Mouse (Mus musculus) subcutaneous adipose tissue, adult 2 months (tissue): ENCODE results near the gene Gm29609. TPM values are rescaled to one million over a fixed set of nuclear protein-coding genes. Genes with fewer than 3 reads are reported as not detected.

ENCODE experiments used
- polyA plus RNA-seq: library from polyadenylated mRNA; depleted of rRNA; stranded (reverse); fragments of >200 nt; gene quantifications from 2 replicates; pipeline ENCODE4 v1.2.3, GENCODE M21; 2012; ENCODE audit warnings: low replicate concordance; rRNA removed

The Gm29609 gene
- 4.4 and 5.4 TPM in 2 replicates for polyA plus RNA-seq

DNA sequence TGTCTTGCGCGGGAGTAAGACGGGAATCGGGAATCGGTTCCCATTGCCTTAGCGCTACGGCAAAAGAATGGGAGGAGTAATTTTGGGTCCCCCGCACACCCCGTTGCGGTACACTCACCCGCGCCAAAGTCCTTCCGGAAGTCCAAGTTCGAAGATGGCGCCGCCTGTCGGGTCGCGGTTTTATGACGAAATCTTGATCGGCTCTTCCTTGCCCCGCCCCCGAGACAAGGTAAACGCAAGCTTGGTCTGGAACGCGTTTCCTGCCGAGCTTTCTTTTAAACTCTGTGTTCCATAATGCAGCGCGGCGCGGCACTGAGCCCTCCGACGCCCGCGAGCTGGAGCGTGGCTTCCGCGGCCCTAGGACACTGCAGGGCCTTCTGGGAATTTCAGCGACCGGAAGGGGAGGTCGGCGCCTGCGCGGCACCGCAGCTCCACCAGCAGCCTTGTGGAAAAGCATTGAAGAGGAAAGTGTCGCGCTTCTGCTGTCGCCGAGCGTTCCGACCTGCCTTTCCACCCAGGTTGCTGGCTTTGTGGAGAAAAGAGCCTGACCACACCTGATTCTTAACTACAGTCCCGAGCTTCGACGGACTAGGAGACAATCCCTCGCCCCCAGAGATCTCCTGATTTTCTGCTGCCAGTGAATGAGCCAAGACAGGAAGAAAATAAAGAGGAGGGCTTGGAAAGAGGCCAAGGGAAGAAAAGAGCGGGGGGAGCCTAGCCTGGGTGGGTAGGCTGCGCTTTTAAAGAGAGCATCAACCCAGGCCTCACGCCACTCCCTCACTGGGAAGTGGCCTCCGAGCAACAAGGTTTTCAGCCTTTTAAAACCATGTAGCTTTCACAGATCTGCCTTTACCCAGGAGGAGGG lies at the start of gene Gm29609, which contains the start of gene Gtf3c2:
Gene Gm29609, minus strand, starts transcription at position 146 of the 865 bp plus-strand sequence.
Gene Gtf3c2, minus strand, starts transcription at position 379 of the 865 bp plus-strand sequence.

DNA sequence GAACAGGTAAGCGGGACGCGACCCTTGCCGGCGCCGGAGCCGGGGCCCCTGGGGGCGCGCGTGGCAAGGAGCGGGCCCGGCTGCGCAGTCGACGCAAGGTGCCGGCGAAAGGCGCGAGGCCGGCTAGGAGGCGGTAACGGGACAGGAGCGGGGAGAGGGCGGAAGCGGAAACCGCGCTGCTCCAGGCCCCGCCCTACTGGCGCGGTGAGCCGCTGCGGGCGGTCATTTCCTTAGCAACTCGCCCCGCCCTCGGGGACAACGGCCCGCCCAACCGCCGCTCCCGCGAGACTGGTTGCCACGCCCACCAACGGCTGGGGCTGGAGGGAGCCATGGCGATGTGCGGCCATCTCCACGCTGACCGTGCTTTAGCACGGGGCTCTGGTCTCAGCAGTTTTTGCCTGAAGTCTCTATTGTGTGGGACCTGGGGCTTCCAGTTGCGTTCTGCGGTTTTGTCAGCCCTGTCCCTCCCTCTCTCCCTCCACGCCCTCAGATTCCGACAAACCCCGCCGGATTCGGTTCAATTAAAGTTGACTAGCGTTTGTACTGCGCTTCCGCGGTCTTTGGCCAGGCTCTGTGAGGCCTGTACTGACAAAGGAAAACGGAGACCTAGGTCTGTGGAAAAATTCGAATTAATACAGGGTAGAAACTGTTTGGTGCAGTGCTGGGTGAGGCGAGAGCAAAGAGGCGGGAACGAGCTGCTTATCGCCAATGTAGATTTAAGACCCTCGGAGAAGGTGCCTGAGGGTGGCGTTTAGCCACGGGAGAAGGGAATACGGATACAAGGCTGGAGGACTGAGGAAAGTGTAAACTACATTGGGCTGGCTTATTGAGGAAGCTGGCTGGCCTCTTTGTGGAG lies 41.0 kb upstream of the Gm29609 start, which contains the start of gene Ppm1g:
Gene Ppm1g, minus strand, starts transcription at position 240 of the 856 bp plus-strand sequence.

DNA sequence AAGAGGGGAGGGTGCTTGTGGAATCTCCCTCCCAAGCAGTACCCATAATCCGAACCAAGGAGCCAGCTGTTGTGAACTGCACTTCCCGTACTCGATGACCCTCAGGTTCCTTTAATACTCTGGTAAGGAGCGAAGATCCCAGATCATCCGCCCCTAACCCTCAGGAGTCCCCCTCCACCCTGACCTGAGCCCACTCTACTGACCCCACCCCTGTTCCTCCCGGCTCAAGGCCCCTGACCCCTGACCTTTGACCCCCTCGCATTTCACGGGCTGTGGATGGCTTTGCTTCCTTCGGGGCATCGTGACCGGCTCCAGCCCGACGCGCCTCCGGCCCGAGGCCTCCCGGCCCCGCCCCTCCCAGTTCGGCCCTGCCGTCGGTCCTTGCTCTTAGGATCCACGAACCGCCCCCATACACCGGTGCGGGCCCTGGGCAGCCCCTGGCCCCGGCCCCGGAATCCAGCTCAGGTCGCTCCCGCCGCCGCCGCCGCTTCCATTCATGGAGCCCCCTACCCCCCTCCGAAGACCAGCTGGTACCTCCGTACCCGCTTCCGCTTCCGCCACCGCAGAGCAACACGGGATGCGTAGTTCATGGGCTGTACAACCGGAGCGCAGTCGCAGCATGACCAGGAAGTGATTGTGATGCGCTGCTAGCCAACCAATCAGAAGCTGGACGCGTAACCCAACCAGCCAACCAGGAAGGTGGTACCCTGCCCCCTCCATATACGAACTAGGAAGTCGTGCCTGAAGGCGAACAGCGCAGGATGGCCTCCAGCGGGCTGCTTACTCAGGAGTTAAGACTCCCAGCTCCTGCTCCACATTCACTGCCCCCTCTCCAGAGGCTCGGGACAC lies 22.3 kb upstream of the Gm29609 start, which contains the start of gene Zfp513:
Gene Zfp513, minus strand, starts transcription at position 562 of the 849 bp plus-strand sequence.

DNA sequence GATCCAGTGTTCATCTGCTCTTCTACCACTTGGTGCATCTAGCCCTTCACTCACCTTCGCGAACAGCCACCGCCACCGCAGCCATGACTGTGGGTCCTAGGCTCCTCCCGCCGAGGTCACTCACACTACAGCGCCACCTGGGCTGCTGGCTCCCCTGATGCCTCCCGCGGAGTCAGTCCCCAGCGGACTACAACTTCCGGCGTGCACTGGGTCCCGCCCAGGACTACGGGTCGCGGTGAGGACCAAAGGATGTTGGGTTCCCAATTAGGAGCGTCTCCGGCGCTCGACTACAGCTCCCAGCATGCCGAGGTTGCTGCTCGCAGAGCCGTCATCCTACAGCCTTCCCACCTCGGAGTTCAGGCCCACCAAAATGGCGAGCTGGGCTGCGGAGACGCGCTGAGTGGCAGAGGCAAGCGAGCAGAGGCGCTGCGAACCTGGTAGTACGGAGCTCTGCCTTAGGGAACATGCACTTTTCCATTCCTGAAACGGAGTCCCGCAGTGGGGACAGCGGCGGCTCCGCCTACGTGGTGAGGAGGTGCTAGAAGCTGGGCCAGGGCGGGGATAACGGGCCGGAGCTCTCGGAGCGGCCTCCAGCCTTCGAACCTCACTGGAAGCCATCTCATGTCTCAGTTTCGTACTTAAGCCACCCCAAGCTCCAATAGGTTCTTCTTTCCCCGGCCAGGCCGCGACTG lies 13.4 kb upstream of the Gm29609 start, which contains the start of the genes Snx17 and Eif2b4:
Gene Snx17, plus strand, starts transcription at position 289 of the 692 bp plus-strand sequence.
Gene Eif2b4, minus strand, starts transcription at position 492 of the 692 bp plus-strand sequence.

DNA sequence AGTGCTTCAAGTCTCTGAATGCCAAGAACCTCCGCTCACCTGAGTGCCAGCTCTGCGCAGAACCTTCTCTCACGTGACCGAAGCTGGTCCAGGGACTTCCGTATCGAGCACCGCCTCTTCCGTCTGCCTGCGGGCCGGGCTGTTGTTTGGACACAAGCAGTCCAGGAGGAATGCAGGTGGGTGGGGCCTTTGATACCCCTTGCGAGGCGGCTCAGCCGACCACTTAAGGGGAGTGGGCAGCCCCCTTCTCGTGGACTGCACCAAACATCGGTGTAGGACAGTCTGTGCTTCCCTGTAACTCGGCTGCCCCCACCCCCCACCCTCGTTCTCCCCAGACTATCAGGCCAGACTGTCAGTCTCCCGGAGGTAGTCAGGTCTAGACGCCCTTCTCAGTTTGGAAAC lies 25.6 kb downstream of the Gm29609 start, which contains the start of gene Mpv17:
Gene Mpv17, minus strand, starts transcription at position 100 of the 402 bp plus-strand sequence.

DNA sequence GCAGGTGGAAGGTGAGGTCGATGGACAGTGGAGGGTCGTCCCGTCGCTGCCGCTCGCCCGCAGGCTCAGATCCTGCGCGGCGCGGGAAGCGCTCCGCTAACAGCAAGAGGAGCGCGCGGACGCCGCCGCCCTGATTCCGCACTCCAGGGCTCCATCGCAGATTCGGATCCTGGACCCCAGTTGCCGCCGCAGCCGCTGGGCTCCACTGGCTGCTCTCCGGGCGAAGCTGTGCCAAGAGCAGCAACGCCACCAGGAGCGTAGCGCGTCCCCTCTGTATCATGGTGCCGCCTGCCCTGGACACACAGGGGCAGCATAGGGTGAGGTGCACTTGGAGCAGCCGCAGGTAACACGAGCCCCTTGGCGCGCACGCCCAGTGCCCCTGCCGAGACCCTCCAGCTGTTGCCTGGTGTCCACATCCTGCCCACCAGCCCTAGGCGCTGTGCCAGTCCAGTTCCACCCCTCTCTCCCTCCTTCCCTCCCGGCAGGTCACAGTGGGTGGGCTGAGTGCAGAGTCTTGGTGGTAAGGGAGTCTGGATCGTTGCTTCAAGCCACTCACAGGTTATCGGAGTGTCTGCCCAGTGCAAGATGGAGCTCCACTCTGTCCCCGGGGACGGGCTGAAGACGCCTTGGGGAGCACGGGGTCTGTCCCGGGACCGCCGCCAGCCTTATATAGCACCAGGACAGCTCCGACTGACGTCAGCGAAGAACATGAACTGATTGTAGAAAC lies 41.3 kb downstream of the Gm29609 start, which contains the start of gene Ucn:
Gene Ucn, minus strand, starts transcription at position 589 of the 727 bp plus-strand sequence.

DNA sequence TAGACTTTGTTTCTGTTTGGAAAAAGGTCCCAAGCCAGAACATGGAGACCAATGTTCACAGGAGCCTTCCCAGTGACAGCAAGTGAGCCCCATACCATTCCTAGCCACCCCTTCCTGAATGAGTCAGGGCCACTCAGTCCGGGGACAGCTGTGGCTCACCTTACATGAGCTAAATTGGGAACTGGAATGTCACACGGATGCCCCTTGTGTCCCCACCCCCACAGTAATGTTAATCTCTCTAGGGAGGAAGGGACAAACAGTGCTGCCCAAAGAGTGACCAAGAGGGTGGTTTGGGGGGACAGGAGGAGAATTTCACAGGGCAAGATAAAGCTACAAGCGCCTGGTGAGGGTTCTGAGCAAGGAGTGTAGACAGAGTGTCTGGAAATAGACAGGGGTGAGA lies 63.4 kb downstream of the Gm29609 start, which contains the start of gene Trim54:
Gene Trim54, plus strand, starts transcription at position 359 of the 400 bp plus-strand sequence.

DNA sequence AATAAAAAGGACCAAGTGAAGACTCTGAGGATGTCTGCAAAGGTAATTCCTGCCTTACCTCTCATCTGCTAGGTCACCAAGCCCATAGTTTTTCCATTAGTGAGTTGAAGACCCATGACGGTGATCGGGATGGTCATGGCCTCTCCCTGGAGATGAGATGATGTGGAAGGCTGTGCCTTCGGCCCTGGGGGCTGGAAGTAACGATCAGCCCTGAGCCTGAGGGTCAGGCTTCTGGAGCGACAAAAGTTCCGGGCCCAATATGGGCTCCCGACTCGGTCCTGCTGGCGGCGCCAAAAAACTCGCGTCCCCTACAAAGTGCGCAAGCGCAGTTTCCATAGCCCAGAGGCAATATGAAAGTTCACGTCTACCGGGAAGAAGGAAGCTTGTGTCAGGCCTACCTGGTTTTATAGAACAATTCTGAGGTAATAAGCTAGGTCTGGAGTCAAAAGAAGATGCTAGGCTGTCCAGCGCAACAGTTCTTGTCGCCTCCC lies 71.7 kb downstream of the Gm29609 start, which contains the start of gene Slc30a3:
Gene Slc30a3, minus strand, starts transcription at position 238 of the 491 bp plus-strand sequence.

DNA sequence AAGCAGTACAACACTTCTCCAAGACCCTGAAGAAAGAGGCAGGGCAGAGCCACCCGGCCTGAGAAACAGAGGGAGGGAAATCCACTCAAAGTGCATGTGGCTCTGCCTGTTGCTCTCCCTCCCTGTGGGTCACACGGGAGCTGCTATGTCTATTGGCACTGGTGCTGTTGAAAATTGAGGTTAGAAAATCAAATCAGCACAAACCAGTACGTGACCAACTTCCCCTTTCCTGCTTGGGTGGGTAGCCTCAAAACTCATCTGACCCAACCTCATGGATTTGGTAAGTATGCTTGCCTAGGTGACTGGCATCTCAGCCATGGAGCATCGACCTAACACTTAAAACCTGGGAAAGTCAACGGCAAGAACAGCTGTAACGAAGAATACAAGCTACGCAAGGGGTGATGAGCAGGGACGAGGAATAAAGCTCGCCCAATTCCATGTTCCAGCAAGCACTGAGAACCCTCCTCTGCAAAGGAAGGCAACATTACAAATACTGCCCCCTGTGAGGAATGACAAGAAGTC lies 73.8 kb downstream of the Gm29609 start, which contains the start of gene Dnajc5g:
Gene Dnajc5g, plus strand, starts transcription at position 472 of the 522 bp plus-strand sequence.

Other genes starting within 250 kb of the Gm29609 start
- 1.1 and 6.2 TPM in 2 replicates for gene Cgref1, start 234.3 kb downstream of the Gm29609 start, polyA plus RNA-seq
- gene Preb, start 219.6 kb downstream of the Gm29609 start, polyA plus RNA-seq, result 289 and 327 TPM in 2 replicates
- gene Tcf23, start 211.2 kb downstream of the Gm29609 start, polyA plus RNA-seq, result 0.69 and 25.8 TPM in 2 replicates
- gene Atraid, start 131.6 kb downstream of the Gm29609 start, polyA plus RNA-seq, result 209 and 273 TPM in 2 replicates
- gene Slc5a6, start 131.0 kb downstream of the Gm29609 start, polyA plus RNA-seq, result 40.4 and 53.2 TPM in 2 replicates
- gene Cad, start 125.1 kb downstream of the Gm29609 start, polyA plus RNA-seq, result 21.5 and 75.0 TPM in 2 replicates
- gene Dnajc5g, start 73.6 kb downstream of the Gm29609 start, polyA plus RNA-seq, result not detected in 2 replicates
- 0.12 TPM in 1 of 2 replicates, not detected in the other for gene Slc30a3, start 71.7 kb downstream of the Gm29609 start, polyA plus RNA-seq
- gene Trim54, start 63.2 kb downstream of the Gm29609 start, polyA plus RNA-seq, result not detected in 2 replicates
- gene Ucn, start 41.1 kb downstream of the Gm29609 start, polyA plus RNA-seq, result not detected in 2 replicates
- 163 and 250 TPM in 2 replicates for gene Mpv17, start 25.7 kb downstream of the Gm29609 start, polyA plus RNA-seq
- gene Gtf3c2, start 233 bp upstream of the Gm29609 start, polyA plus RNA-seq, result 57.4 and 85.2 TPM in 2 replicates
- 108 and 112 TPM in 2 replicates for gene Snx17, start 13.3 kb upstream of the Gm29609 start, polyA plus RNA-seq
- gene Eif2b4, start 13.5 kb upstream of the Gm29609 start, polyA plus RNA-seq, result 39.2 and 59.8 TPM in 2 replicates
- gene Zfp513, start 22.4 kb upstream of the Gm29609 start, polyA plus RNA-seq, result 34.3 and 47.6 TPM in 2 replicates
- gene Ppm1g, start 40.8 kb upstream of the Gm29609 start, polyA plus RNA-seq, result 30.0 and 90.9 TPM in 2 replicates
- gene Nrbp1, start 61.0 kb upstream of the Gm29609 start, polyA plus RNA-seq, result 140 and 206 TPM in 2 replicates
- gene Gm9970, start 61.3 kb upstream of the Gm29609 start, polyA plus RNA-seq, result 0.27 and 0.57 TPM in 2 replicates
- 9.7 and 58.7 TPM in 2 replicates for gene Krtcap3, start 71.8 kb upstream of the Gm29609 start, polyA plus RNA-seq
- gene Ift172, start 111.2 kb upstream of the Gm29609 start, polyA plus RNA-seq, result 40.7 and 63.3 TPM in 2 replicates
- 7.7 and 46.5 TPM in 2 replicates for gene Fndc4, start 116.2 kb upstream of the Gm29609 start, polyA plus RNA-seq
- 0.21 and 0.28 TPM in 2 replicates for gene Gckr, start 117.5 kb upstream of the Gm29609 start, polyA plus RNA-seq